Mouse (Mus musculus): ENCODE data around the gene Pde8b. TPM values are rescaled to one million over a fixed set of nuclear protein-coding genes. Genes with fewer than 3 reads are reported as not detected.

The Pde8b gene
- polyA plus RNA-seq, 1 experiment from 2014 or later: 4.1 TPM

GRCm38 (mm10) chr13:95058885-95059284 is 191.3 kb downstream of the Pde8b start:
- no peaks in the 10 kb centered on the region for H3K27me3 ChIP-seq
- WGBS: 85% methylated on average over 4 of the region's 4 CpGs
- no peaks in the 10 kb centered on the region for H3K9me3 ChIP-seq
- H3K4me1 ChIP-seq (replicated peaks): no peaks in the 10 kb centered on the region
- H3K9ac ChIP-seq (replicated peaks): no peak overlapping the region
- no peak overlapping the region for H3K4me2 ChIP-seq (replicated peaks)
- no peak overlapping the region for H3K4me3 ChIP-seq (replicated peaks)
- no peaks in the 10 kb centered on the region for H3K36me3 ChIP-seq
- no peak for ATAC-seq
- no peak overlapping the region for H3K27ac ChIP-seq

DNA sequence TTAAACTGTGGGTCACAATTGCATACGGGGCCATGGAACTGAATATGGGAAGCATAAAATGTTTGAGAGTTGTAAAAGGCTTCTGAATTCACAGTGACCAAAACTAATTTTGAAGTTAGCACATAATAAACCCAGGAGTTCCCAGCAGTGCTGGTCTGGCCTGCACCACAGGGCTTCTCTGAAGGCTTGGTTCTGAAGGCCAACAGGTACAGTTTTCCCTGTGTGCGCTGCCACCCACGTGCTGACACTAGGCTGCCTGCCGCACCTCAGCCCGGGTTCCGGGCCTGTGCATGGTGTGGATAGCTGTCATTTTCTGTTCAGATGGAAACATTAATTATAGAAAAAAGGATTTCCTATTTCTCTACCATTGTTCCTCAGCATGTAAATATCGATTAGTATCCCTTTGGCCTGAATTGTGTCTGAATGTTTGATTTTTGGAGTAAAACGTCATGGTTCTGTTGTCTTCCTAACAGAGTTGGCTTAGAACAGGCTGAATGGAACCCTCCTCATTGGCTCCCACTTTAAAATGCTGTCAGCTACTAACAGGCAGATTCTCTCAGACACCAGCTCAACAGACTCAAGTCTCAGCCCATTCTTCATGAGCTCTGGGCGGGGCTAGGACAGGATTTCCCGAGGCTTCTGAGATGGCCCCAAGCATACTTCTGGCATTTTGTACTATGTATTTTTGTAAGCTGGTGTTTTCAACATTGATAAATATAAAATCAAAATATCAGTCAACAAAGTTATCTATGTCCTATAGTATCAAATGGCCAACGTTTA is 193.4 kb downstream of the Pde8b start:
- no peaks in the 10 kb centered on the region for H3K36me3 ChIP-seq
- no peaks in the 10 kb centered on the region for H3K27me3 ChIP-seq
- H3K9me3 ChIP-seq: no peaks in the 10 kb centered on the region
- H3K4me1 ChIP-seq (replicated peaks): no peaks in the 10 kb centered on the region
- no peak overlapping the region for H3K4me2 ChIP-seq (replicated peaks)
- WGBS: 87% methylated on average over 11 of the region's 11 CpGs
- H3K9ac ChIP-seq (replicated peaks): no peak overlapping the region
- no peak for ATAC-seq
- no peak overlapping the region for H3K27ac ChIP-seq
- H3K4me3 ChIP-seq (replicated peaks): no peak overlapping the region

DNA sequence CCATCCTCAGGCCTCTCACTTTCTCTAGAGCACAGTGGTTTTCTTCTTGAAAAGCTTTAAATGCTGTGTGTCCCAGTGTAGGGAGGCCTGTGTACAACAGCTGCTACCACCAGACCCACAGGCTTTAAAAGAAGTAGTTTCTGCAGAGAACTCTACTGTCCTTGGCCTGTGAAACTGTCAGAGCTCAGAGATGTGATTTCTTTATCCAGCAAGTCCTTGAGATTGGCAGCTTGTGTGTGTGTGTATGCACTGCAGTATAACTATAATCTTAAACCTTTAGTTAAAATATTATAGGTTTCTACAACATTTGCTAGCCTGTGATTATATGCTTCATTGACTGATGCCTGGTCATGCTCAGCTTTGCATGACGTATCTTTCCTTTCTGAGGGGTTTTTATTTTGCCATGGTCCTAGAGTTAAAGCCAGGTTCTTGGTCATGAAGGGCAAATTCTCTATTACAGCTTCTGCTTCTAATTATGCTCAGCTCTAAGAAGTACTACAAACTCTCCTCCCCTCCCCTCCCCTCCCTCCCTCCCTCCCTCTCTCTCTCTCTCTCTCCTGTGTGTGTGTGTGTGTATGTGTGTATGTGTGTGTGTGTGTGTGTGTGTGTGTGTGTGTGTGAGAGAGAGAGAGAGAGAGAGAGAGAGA is 194.3 kb downstream of the Pde8b start:
- 71% methylated on average over 1 of the region's 1 CpGs for WGBS
- ATAC-seq: no peak
- H3K4me2 ChIP-seq (replicated peaks): no peak overlapping the region

DNA sequence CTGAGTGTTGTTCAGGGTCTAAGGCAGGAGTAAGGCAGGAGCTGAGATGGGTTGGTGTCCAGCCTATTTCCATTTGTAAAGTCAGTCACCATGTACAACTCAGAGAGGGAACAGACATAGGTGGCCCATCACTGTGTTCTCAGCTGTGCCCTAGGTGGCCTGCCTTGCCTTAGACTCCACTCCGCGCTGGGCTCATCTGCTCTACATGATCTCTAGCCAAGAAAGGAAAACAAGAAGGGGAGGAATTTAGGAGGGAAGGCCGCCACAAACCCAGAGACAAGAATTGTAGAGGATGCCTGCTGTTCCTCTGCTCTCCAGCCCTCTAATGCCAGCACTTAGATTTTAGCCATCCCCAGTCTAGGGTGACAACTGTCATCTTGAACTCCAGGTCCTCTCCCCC is 197.7 kb downstream of the Pde8b start:
- H3K9ac ChIP-seq (replicated peaks): no peak overlapping the region
- WGBS: 82% methylated on average over 3 of the region's 3 CpGs
- no peak for ATAC-seq
- no peaks in the 10 kb centered on the region for H3K4me1 ChIP-seq (replicated peaks)
- H3K4me3 ChIP-seq (replicated peaks): no peak overlapping the region
- no peak overlapping the region for H3K27ac ChIP-seq
- no peak overlapping the region for H3K4me2 ChIP-seq (replicated peaks)
- H3K36me3 ChIP-seq: no peaks in the 10 kb centered on the region
- H3K9me3 ChIP-seq: no peaks in the 10 kb centered on the region
- no peaks in the 10 kb centered on the region for H3K27me3 ChIP-seq

More for the DNA sequence above, 194.3 kb downstream of the Pde8b start:
- Histone ChIP-seq H3K36me3 (no peaks in the 10 kb centered on the region), H3K9ac (replicated peaks) (no peak overlapping the region), H3K4me1 (replicated peaks) (no peaks in the 10 kb centered on the region), H3K27ac (no peak overlapping the region), H3K4me3 (replicated peaks) (no peak overlapping the region), H3K9me3 (no peaks in the 10 kb centered on the region), H3K27me3 (no peaks in the 10 kb centered on the region)

GRCm38 (mm10) chr13:95050398-95050797 is 199.7 kb downstream of the Pde8b start:
- Histone ChIP-seq H3K27me3 (no peaks in the 10 kb centered on the region), H3K27ac (no peak overlapping the region)
- ATAC-seq: no peak

DNA sequence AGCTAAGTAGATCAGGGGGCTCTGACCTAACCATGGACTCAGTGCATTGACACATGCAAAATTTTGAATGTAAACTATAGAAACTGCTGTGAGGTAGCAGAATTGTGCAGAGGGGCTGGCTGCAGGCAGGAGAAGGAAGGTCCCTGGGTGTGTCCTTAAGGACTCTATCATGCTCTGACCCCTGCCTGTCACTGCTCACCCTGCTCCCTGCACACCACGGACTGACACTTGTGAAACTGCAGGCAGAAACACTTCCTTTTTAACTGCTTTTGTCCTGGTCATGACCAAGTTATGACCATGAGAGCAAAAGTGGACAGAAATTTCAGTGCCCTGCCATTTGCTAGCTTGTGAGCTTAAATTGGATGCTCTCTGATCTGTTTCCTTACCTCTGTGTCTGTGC is 206.0 kb downstream of the Pde8b start:
- Histone ChIP-seq H3K36me3 (no peaks in the 10 kb centered on the region), H3K9ac (replicated peaks) (no peak overlapping the region), H3K4me1 (replicated peaks) (no peaks in the 10 kb centered on the region), H3K4me2 (replicated peaks) (no peak overlapping the region), H3K27ac (no peak overlapping the region), H3K4me3 (replicated peaks) (no peak overlapping the region), H3K27me3 (no peaks in the 10 kb centered on the region), H3K9me3 (no peaks in the 10 kb centered on the region)
- WGBS: 56% methylated on average over 1 of the region's 1 CpGs
- ATAC-seq: no peak

More at GRCm38 (mm10) chr13:95050398-95050797, 199.7 kb downstream of the Pde8b start:
- Histone ChIP-seq H3K9ac (replicated peaks) (no peak overlapping the region), H3K4me3 (replicated peaks) (no peak overlapping the region), H3K9me3 (no peaks in the 10 kb centered on the region), H3K4me2 (replicated peaks) (no peak overlapping the region), H3K36me3 (no peaks in the 10 kb centered on the region), H3K4me1 (replicated peaks) (no peaks in the 10 kb centered on the region)
- 85% methylated on average over 4 of the region's 4 CpGs for WGBS

GRCm38 (mm10) chr13:95040140-95040738 is 209.9 kb downstream of the Pde8b start:
- H3K9me3 ChIP-seq: no peaks in the 10 kb centered on the region
- no peak overlapping the region for H3K4me2 ChIP-seq (replicated peaks)
- H3K4me3 ChIP-seq (replicated peaks): no peak overlapping the region
- H3K27ac ChIP-seq: no peak overlapping the region
- no peak overlapping the region for H3K9ac ChIP-seq (replicated peaks)
- H3K27me3 ChIP-seq: no peaks in the 10 kb centered on the region
- H3K4me1 ChIP-seq (replicated peaks): no peaks in the 10 kb centered on the region
- no peak for ATAC-seq
- 82% methylated on average over 9 of the region's 9 CpGs for WGBS
- H3K36me3 ChIP-seq: no peaks in the 10 kb centered on the region

GRCm38 (mm10) chr13:95038200-95038599 is 211.9 kb downstream of the Pde8b start:
- WGBS: 94% methylated on average over 4 of the region's 4 CpGs
- ATAC-seq: no peak
- Histone ChIP-seq H3K27ac (no peak overlapping the region), H3K27me3 (no peaks in the 10 kb centered on the region), H3K4me1 (replicated peaks) (no peaks in the 10 kb centered on the region), H3K4me3 (replicated peaks) (no peak overlapping the region), H3K36me3 (no peaks in the 10 kb centered on the region), H3K9ac (replicated peaks) (no peak overlapping the region), H3K9me3 (no peaks in the 10 kb centered on the region), H3K4me2 (replicated peaks) (no peak overlapping the region)

DNA sequence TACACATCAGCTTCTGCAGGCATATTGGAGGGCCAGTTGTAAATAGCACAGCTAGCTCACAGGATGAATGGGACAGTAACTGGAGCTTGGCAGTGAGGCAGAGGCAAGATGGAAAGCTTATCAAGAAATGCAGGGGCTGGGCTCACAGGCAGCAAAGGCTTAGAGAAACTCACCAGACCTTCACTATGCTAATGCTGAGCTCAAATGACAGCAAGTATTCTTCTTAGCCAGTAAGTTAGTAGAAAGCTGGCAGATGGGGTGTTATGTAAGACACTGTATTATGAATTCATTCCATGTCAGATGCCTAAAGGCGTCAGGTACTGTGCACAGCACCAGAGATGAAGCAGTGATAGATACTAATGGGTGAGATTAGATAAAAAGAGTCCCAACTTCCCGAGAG is 215.4 kb downstream of the Pde8b start:
- no peaks in the 10 kb centered on the region for H3K4me1 ChIP-seq (replicated peaks)
- no peak overlapping the region for H3K9ac ChIP-seq (replicated peaks)
- no peak overlapping the region for H3K4me2 ChIP-seq (replicated peaks)
- H3K9me3 ChIP-seq: no peaks in the 10 kb centered on the region
- H3K36me3 ChIP-seq: no peaks in the 10 kb centered on the region
- no peak overlapping the region for H3K27ac ChIP-seq
- no peaks in the 10 kb centered on the region for H3K27me3 ChIP-seq
- no peak for ATAC-seq
- WGBS: 85% methylated on average over 2 of the region's 2 CpGs
- no peak overlapping the region for H3K4me3 ChIP-seq (replicated peaks)

DNA sequence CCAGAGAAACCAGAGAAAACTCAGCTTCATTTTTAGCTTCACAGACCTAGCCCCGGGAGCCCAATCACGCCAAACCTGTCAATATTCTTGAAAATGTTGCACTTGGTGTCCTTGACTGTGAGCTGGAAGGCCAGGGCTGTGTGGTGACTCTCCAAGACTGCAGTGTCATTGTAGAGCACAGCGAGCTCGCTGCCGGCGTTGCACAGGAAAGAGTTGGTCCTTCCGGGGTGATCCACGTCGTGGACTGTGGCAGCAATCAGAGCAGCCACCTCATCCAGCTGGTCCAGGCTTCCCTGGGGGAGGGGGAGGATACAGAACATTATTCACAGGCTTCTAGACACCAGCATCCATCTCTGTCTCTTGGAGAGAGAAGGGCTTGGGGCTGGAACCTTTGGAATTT is 216.0 kb downstream of the Pde8b start:
- Histone ChIP-seq H3K36me3 (peaks cover under 1% of the 10 kb centered on the region; the same call in 1 of the 2 replicates), H3K9ac (replicated peaks) (no peak overlapping the region), H3K27ac (no peak overlapping the region), H3K4me3 (replicated peaks) (no peak overlapping the region), H3K4me1 (replicated peaks) (no peaks in the 10 kb centered on the region), H3K27me3 (no peaks in the 10 kb centered on the region), H3K4me2 (replicated peaks) (no peak overlapping the region), H3K9me3 (no peaks in the 10 kb centered on the region)
- WGBS: 90% methylated on average over 9 of the region's 9 CpGs
- no peak for ATAC-seq

- Histone ChIP-seq H3K36me3 (peaks cover 10% of the 10 kb centered on the region), H3K27me3 (no peaks in the 10 kb centered on the region), H3K4me1 (replicated peaks) (no peaks in the 10 kb centered on the region), H3K9ac (replicated peaks) (no peak overlapping the region), H3K9me3 (no peaks in the 10 kb centered on the region), H3K27ac (no peak overlapping the region), H3K4me2 (replicated peaks) (no peak overlapping the region), H3K4me3 (replicated peaks) (no peak overlapping the region)
- ATAC-seq: no peak
- WGBS: 81% methylated on average over 6 of the region's 6 CpGs
Measured at GRCm38 (mm10) chr13:95032973-95033372, 217.2 kb downstream of the Pde8b start.

GRCm38 (mm10) chr13:95032127-95032831 is 217.9 kb downstream of the Pde8b start:
- 69% methylated on average over 17 of the region's 17 CpGs for WGBS
- no peak for ATAC-seq

More at GRCm38 (mm10) chr13:95032127-95032831, 217.9 kb downstream of the Pde8b start:
- Histone ChIP-seq H3K9ac (replicated peaks) (no peak overlapping the region), H3K9me3 (no peaks in the 10 kb centered on the region), H3K4me3 (replicated peaks) (no peak overlapping the region), H3K4me1 (replicated peaks) (no peaks in the 10 kb centered on the region), H3K4me2 (replicated peaks) (no peak overlapping the region), H3K36me3 (peaks cover 15% of the 10 kb centered on the region), H3K27ac (no peak overlapping the region), H3K27me3 (no peaks in the 10 kb centered on the region)

Data from midbrain, embryonic 13.5 days (tissue).